Mouse (Mus musculus) small intestine, adult 2 months (tissue): Measurements from ENCODE around the gene B130006D01Rik.

Experiments
- CTCF ChIP-seq: fragments of 200-500 bp; IDR thresholded peaks from 2 replicates; pipeline ENCODE4 v1.5.1; 2012; ENCODE audit warnings: low read depth, mild to moderate bottlenecking, control low read depth, inconsistent platforms, low read length, moderate library complexity, mixed read lengths; ENCODE audit not compliant: insufficient replicate concordance, insufficient read length; ENCODE audit errors: extremely low read depth
- POLR2A ChIP-seq: fragments of 200-500 bp; IDR thresholded peaks from 2 replicates; pipeline ENCODE4 v1.6.1; 2012; ENCODE audit warnings: low read depth, mild to moderate bottlenecking, control low read depth, inconsistent platforms, low read length, moderate library complexity

DNA sequence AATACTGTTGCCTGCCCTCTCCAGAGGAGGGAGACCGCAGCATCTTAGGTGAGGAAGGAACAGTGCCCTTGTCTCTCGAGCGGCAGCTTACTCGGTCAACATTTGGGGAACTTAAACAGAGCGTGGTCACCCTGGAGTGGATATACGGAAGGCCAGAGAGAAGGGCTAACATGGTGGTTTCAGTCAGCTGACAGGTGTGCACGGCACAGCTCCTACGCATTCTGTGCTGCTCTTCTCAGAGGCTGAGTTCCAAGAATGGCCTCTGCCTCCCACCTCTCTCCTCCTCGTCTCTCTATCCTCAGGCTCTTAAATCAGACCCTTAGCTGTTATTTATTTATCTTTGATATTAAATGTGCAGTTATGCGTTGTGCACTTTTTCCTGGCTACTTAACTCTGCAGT lies 41.9 kb downstream of the B130006D01Rik start:
- TF ChIP-seq CTCF (no peak), POLR2A (no peak)
